Mouse (Mus musculus) urinary bladder, postnatal 10 days (tissue): Measurements from ENCODE around the gene Ptpro.
"Not testable (repeated sequence)": the region's sequence is repeated elsewhere in the genome, so short reads cannot be mapped to it uniquely, and the experiment has no call there.

Experiments used
- DNase-seq: peaks from one replicate; pipeline ENCODE4 v3.0.0; 2022; ENCODE audit warnings: low spot score

Gene Ptpro

GRCm38 (mm10) chr6:137456064-137456463 lies 203.9 kb downstream of the Ptpro start:
- no peak for DNase-seq

GRCm38 (mm10) chr6:137457210-137457609 lies 205.1 kb downstream of the Ptpro start:
- DNase-seq: no peak

- DNase-seq: no peak
These were observed 206.0 kb downstream of the Ptpro start for GRCm38 (mm10) chr6:137458136-137458535.

GRCm38 (mm10) chr6:137463771-137464170 lies 211.7 kb downstream of the Ptpro start:
- DNase-seq: no peak

GRCm38 (mm10) chr6:137465253-137465652 lies 213.1 kb downstream of the Ptpro start:
- no peak for DNase-seq

- DNase-seq: no peak
These were observed 214.1 kb downstream of the Ptpro start for GRCm38 (mm10) chr6:137466256-137466655.

GRCm38 (mm10) chr6:137467696-137468095 lies 215.6 kb downstream of the Ptpro start:
- DNase-seq: no peak

- no peak for DNase-seq
These were observed 217.4 kb downstream of the Ptpro start for GRCm38 (mm10) chr6:137469541-137469940.

- DNase-seq: peak; percentile 56
These were observed 218.9 kb downstream of the Ptpro start for GRCm38 (mm10) chr6:137470901-137471598.

- DNase-seq: no peak
These were observed 220.0 kb downstream of the Ptpro start for GRCm38 (mm10) chr6:137472129-137472528.

GRCm38 (mm10) chr6:137473433-137473832 lies 221.3 kb downstream of the Ptpro start:
- no peak for DNase-seq

GRCm38 (mm10) chr6:137475695-137476094 lies 223.6 kb downstream of the Ptpro start:
- not testable (repeated sequence) for DNase-seq

- no peak for DNase-seq
These were observed 230.8 kb downstream of the Ptpro start for GRCm38 (mm10) chr6:137482891-137483290.

GRCm38 (mm10) chr6:137487443-137487842 lies 235.3 kb downstream of the Ptpro start:
- no peak for DNase-seq

- DNase-seq: no peak
These were observed 238.0 kb downstream of the Ptpro start for GRCm38 (mm10) chr6:137490115-137490514.

GRCm38 (mm10) chr6:137491659-137492058 lies 239.5 kb downstream of the Ptpro start:
- no peak for DNase-seq

GRCm38 (mm10) chr6:137492582-137492981 lies 240.5 kb downstream of the Ptpro start:
- no peak for DNase-seq

- DNase-seq: no peak
These were observed 241.4 kb downstream of the Ptpro start for GRCm38 (mm10) chr6:137493211-137494135.

- DNase-seq: no peak
These were observed 242.0 kb downstream of the Ptpro start for GRCm38 (mm10) chr6:137494136-137494475.

- DNase-seq: no peak
These were observed 242.7 kb downstream of the Ptpro start for GRCm38 (mm10) chr6:137494801-137495200.

- no peak for DNase-seq
These were observed 243.1 kb downstream of the Ptpro start for GRCm38 (mm10) chr6:137495233-137495632.

GRCm38 (mm10) chr6:137496562-137496961 lies 244.4 kb downstream of the Ptpro start:
- no peak for DNase-seq

- no peak for DNase-seq
These were observed 245.2 kb downstream of the Ptpro start for GRCm38 (mm10) chr6:137497208-137497835.
